Mouse (Mus musculus): ENCODE results near the gene Cabp4. TPM values are rescaled to one million over a fixed set of nuclear protein-coding genes. Genes with fewer than 3 reads are reported as not detected.

Cabp4 gene
- polyA plus RNA-seq, 1 experiment, result 0.04 TPM

GRCm38 (mm10) chr19:4150567-4151487 is 7.0 kb upstream of the Cabp4 start:
- TF ChIP-seq CTCF (IDR thresholded peaks at IDR 0.05; ENCODE audit: control insufficient read depth, insufficient read depth, insufficient read length), result no peak
- H3K36me3 ChIP-seq (ENCODE audit: control insufficient read depth, insufficient read depth), result peaks cover 32% of the 10 kb centered on the region
- H3K4me3 ChIP-seq (ENCODE audit: insufficient read depth, poor library complexity, severe bottlenecking), result no peak overlapping the region
- peaks cover 15% of the 10 kb centered on the region for H3K79me3 ChIP-seq (ENCODE audit: low read depth)
- H3K27me3 ChIP-seq (ENCODE audit: control insufficient read depth, insufficient read depth, insufficient read length), result no peaks in the 10 kb centered on the region
- no peak overlapping the region for H3ac ChIP-seq (ENCODE audit: control insufficient read depth, insufficient read length, low read depth)
- H3K79me2 ChIP-seq (ENCODE audit: control insufficient read depth, insufficient read depth), result peaks cover 28% of the 10 kb centered on the region

DNA sequence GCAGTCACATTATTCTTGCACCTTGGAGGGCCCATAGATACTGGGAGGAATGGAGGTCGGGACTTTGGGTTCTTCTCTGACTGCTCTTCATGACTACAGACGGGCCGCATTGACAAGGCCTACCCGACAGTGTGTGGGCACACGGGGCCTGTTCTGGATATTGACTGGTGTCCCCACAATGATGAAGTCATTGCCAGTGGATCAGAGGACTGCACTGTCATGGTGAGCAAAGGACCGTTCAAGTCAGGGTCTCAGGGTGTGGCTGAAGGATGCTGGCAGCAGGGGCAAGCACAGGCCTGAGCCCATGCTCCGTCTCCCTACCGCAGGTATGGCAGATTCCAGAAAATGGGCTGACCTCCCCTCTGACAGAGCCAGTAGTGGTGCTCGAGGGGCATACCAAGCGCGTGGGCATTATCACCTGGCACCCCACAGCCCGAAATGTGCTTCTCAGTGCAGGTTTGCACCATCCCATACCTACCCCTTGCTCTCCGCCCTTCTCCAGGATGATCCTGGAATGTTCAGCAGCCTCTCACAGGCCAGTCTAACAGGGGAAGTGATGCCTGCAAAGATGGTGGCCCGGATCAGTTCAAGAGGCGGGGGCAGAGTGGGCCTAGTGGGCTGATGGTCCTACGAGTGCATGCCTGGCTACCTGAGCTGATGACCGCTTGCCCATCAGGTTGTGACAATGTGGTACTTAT is 6.1 kb upstream of the Cabp4 start:
- H3K36me3 ChIP-seq (ENCODE audit: control insufficient read depth, insufficient read depth), result peaks cover 27% of the 10 kb centered on the region
- H3K27me3 ChIP-seq (ENCODE audit: control insufficient read depth, insufficient read depth, insufficient read length), result no peaks in the 10 kb centered on the region
- peak overlapping the region; percentile 74 for H3K4me3 ChIP-seq (ENCODE audit: insufficient read depth, poor library complexity, severe bottlenecking)
- H3K79me2 ChIP-seq (ENCODE audit: control insufficient read depth, insufficient read depth), result peaks cover 28% of the 10 kb centered on the region
- TF ChIP-seq FOSL1 (IDR thresholded peaks at IDR 0.05; ENCODE audit: insufficient read depth, low read length, poor library complexity, severe bottlenecking) (no peak), MYOD1 (IDR thresholded peaks at IDR 0.05; ENCODE audit: control insufficient read depth, insufficient read length, low read depth) (no peak), MAX (IDR thresholded peaks at IDR 0.05) (no peak), MYOG (IDR thresholded peaks at IDR 0.05; ENCODE audit: control insufficient read depth, extremely low read depth, insufficient read length) (no peak), CTCF (IDR thresholded peaks at IDR 0.05; ENCODE audit: control insufficient read depth, insufficient read depth, insufficient read length) (no peak), USF1 (IDR thresholded peaks at IDR 0.05; ENCODE audit: low read depth) (no peak), CEBPB (IDR thresholded peaks at IDR 0.05; ENCODE audit: low read depth) (no peak)
- peaks cover 15% of the 10 kb centered on the region for H3K79me3 ChIP-seq (ENCODE audit: low read depth)
- H3ac ChIP-seq (ENCODE audit: control insufficient read depth, insufficient read length, low read depth), result no peak overlapping the region

GRCm38 (mm10) chr19:4149283-4149682 is 5.5 kb upstream of the Cabp4 start:
- Histone ChIP-seq H3ac (ENCODE audit: control insufficient read depth, insufficient read length, low read depth) (peak overlapping the region; percentile 97), H3K27me3 (ENCODE audit: control insufficient read depth, insufficient read depth, insufficient read length) (no peaks in the 10 kb centered on the region), H3K36me3 (ENCODE audit: control insufficient read depth, insufficient read depth) (peaks cover 27% of the 10 kb centered on the region), H3K79me3 (ENCODE audit: low read depth) (peaks cover 15% of the 10 kb centered on the region), H3K79me2 (ENCODE audit: control insufficient read depth, insufficient read depth) (peaks cover 28% of the 10 kb centered on the region), H3K4me3 (ENCODE audit: insufficient read depth, poor library complexity, severe bottlenecking) (peak overlapping the region; percentile 74)
- TF ChIP-seq CTCF (IDR thresholded peaks at IDR 0.05; ENCODE audit: control insufficient read depth, insufficient read depth, insufficient read length) (no peak), MYOG (IDR thresholded peaks at IDR 0.05; ENCODE audit: control insufficient read depth, extremely low read depth, insufficient read length) (no peak), MYOD1 (IDR thresholded peaks at IDR 0.05; ENCODE audit: control insufficient read depth, insufficient read length, low read depth) (no peak), FOSL1 (IDR thresholded peaks at IDR 0.05; ENCODE audit: insufficient read depth, low read length, poor library complexity, severe bottlenecking) (no peak), MAX (IDR thresholded peaks at IDR 0.05) (no peak), CEBPB (IDR thresholded peaks at IDR 0.05; ENCODE audit: low read depth) (no peak), USF1 (IDR thresholded peaks at IDR 0.05; ENCODE audit: low read depth) (no peak)

GRCm38 (mm10) chr19:4148819-4149218 is 5.0 kb upstream of the Cabp4 start:
- no peak for TF ChIP-seq CEBPB (IDR thresholded peaks at IDR 0.05; ENCODE audit: low read depth)
- TF ChIP-seq FOSL1 (IDR thresholded peaks at IDR 0.05; ENCODE audit: insufficient read depth, low read length, poor library complexity, severe bottlenecking), result no peak
- TF ChIP-seq MYOD1 (IDR thresholded peaks at IDR 0.05; ENCODE audit: control insufficient read depth, insufficient read length, low read depth), result no peak
- TF ChIP-seq USF1 (IDR thresholded peaks at IDR 0.05; ENCODE audit: low read depth), result no peak
- no peak for TF ChIP-seq MAX (IDR thresholded peaks at IDR 0.05)
- no peak for TF ChIP-seq MYOG (IDR thresholded peaks at IDR 0.05; ENCODE audit: control insufficient read depth, extremely low read depth, insufficient read length)
- TF ChIP-seq CTCF (IDR thresholded peaks at IDR 0.05; ENCODE audit: control insufficient read depth, insufficient read depth, insufficient read length), result no peak
- H3K4me3 ChIP-seq (ENCODE audit: insufficient read depth, poor library complexity, severe bottlenecking), result peak overlapping the region; percentile 74

GRCm38 (mm10) chr19:4148491-4148806 is 4.6 kb upstream of the Cabp4 start, which contains the start of gene Coro1b:
Gene Coro1b, plus strand, starts transcription at chr19:4148619.
- Histone ChIP-seq H3K4me3 (ENCODE audit: insufficient read depth, poor library complexity, severe bottlenecking) (peak within 1 kb of the TSS; percentile 74), H3K36me3 (ENCODE audit: control insufficient read depth, insufficient read depth) (peaks cover 19% of the 10 kb centered on the region), H3K79me3 (ENCODE audit: low read depth) (peaks cover 15% of the 10 kb centered on the region), H3K79me2 (ENCODE audit: control insufficient read depth, insufficient read depth) (peaks cover 28% of the 10 kb centered on the region), H3ac (ENCODE audit: control insufficient read depth, insufficient read length, low read depth) (peak within 1 kb of the TSS; percentile 97), H3K27me3 (ENCODE audit: control insufficient read depth, insufficient read depth, insufficient read length) (no peaks in the 10 kb centered on the region)
- TF ChIP-seq CTCF (IDR thresholded peaks at IDR 0.05; ENCODE audit: control insufficient read depth, insufficient read depth, insufficient read length), result no peak
- TF ChIP-seq FOSL1 (IDR thresholded peaks at IDR 0.05; ENCODE audit: insufficient read depth, low read length, poor library complexity, severe bottlenecking), result no peak
- peak; percentile 68 for TF ChIP-seq USF1 (IDR thresholded peaks at IDR 0.05; ENCODE audit: low read depth)
- TF ChIP-seq MYOD1 (IDR thresholded peaks at IDR 0.05; ENCODE audit: control insufficient read depth, insufficient read length, low read depth), result no peak
- TF ChIP-seq MYOG (IDR thresholded peaks at IDR 0.05; ENCODE audit: control insufficient read depth, extremely low read depth, insufficient read length), result no peak
- peak; percentile 24 for TF ChIP-seq MAX (IDR thresholded peaks at IDR 0.05)
- TF ChIP-seq CEBPB (IDR thresholded peaks at IDR 0.05; ENCODE audit: low read depth), result no peak

More at GRCm38 (mm10) chr19:4148819-4149218, 5.0 kb upstream of the Cabp4 start:
- peak overlapping the region; percentile 97 for H3ac ChIP-seq (ENCODE audit: control insufficient read depth, insufficient read length, low read depth)
- peaks cover 23% of the 10 kb centered on the region for H3K36me3 ChIP-seq (ENCODE audit: control insufficient read depth, insufficient read depth)
- no peaks in the 10 kb centered on the region for H3K27me3 ChIP-seq (ENCODE audit: control insufficient read depth, insufficient read depth, insufficient read length)
- H3K79me3 ChIP-seq (ENCODE audit: low read depth), result peaks cover 15% of the 10 kb centered on the region
- peaks cover 28% of the 10 kb centered on the region for H3K79me2 ChIP-seq (ENCODE audit: control insufficient read depth, insufficient read depth)
